Mouse (Mus musculus): ENCODE measurements around the gene Clec16a.

DNA sequence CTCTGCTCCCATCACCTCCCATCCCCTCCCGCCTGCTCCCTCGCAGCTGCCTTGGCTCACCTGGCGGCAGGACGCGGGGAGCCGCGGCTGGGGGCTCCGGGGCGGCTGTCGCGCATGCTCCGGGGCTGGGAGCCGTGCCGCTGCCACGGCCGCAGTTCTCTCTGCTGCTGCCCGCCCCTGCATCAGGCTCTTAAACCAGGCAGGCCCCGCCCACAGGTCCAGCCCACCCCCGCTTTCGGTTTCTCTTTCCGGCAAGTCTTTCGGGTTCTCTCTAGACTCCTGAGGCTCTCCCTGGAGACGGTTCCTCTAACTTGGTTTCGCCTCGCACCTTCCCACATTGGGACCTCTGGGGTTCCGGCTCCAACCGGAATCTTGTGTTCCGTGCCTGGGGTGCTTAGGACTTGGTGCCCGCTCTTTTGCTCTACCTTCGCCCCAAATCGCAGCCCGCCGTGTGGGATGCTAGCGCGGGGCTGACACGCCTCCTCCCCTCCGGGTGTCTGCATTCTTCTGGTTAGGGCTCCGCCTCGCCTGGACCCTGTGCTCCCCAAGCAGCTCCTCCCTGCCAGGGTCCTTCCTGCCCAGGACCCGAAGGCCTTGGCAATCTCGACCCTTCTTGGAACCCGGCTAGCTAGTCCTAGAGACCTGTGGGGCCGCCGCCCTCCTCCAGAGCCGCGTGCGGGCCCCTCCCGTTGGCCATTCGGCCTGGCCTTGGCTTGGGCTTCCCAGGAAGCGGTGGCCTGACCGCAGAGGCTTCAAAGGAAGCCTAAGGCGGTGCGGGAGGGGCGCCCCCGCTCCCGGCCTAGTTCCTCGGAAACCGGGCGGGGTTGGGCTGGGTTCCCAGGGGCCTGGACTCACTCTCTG lies 240.5 kb downstream of the Clec16a start, which contains the start of gene Socs1:
- peak; percentile 98 for TF ChIP-seq POLR2A (IDR thresholded peaks at IDR 0.05; ENCODE audit: low read depth, low read length)
- peak; percentile 53; the same call in 1 of the 2 replicates for TF ChIP-seq CHD2 (IDR thresholded peaks at IDR 0.05; ENCODE audit: low read length)
- peak; percentile 81 for TF ChIP-seq MYC (IDR thresholded peaks at IDR 0.05; ENCODE audit: low read depth, low read length)
- peak; percentile 85 for TF ChIP-seq EP300 (IDR thresholded peaks at IDR 0.05; ENCODE audit: low read length)
- TF ChIP-seq CTCF (conservative IDR thresholded peaks at IDR 0.05 in 1 of 2, IDR thresholded peaks at IDR 0.05 in 1 of 2; ENCODE audit: low read depth in 2 of 2, low read length in 2 of 2): no peak
- TF ChIP-seq KAT2A (IDR thresholded peaks at IDR 0.05; ENCODE audit: insufficient replicate concordance, low read length): no peak
- TF ChIP-seq HCFC1 (IDR thresholded peaks at IDR 0.05; ENCODE audit: low read depth, low read length): peak; percentile 59
- no peak for TF ChIP-seq E2F4 (IDR thresholded peaks at IDR 0.05; ENCODE audit: insufficient replicate concordance, low read depth, low read length)
- peak; percentile 68 for TF ChIP-seq ELF1 (IDR thresholded peaks at IDR 0.05; ENCODE audit: low read depth, low read length)
- TF ChIP-seq ZKSCAN1 (IDR thresholded peaks at IDR 0.05; ENCODE audit: borderline replicate concordance, low read depth, low read length): no peak
- TF ChIP-seq NELFE (IDR thresholded peaks at IDR 0.05; ENCODE audit: low read depth, low read length): peak; percentile 99
- no peak for TF ChIP-seq JUN (IDR thresholded peaks at IDR 0.05; ENCODE audit: insufficient read depth, low read depth, low read length)
- TF ChIP-seq GABPA (IDR thresholded peaks at IDR 0.05; ENCODE audit: insufficient replicate concordance, low read depth, low read length): no peak
- no peak for TF ChIP-seq USF1 (IDR thresholded peaks at IDR 0.05; ENCODE audit: low read depth, low read length)
